Mouse (Mus musculus) kidney, adult 18-20 months (tissue): Measurements from ENCODE around the gene Mrgprb2.

Source experiments
- DNase-seq: peaks from one replicate; pipeline ENCODE4 v3.0.0; 2021

Gene Mrgprb2

GRCm38 (mm10) chr7:48557986-48558385, at the start of gene Mrgprb2:
Gene Mrgprb2, minus strand, starts transcription at chr7:48558086.
- DNase-seq, result no peak
